Mouse (Mus musculus): ENCODE results near the gene Me1. TPM values are rescaled to one million over a fixed set of nuclear protein-coding genes. Genes with fewer than 3 reads are reported as not detected.

Gene Me1
- polyA plus RNA-seq, 1 experiment = 62.8 TPM

DNA sequence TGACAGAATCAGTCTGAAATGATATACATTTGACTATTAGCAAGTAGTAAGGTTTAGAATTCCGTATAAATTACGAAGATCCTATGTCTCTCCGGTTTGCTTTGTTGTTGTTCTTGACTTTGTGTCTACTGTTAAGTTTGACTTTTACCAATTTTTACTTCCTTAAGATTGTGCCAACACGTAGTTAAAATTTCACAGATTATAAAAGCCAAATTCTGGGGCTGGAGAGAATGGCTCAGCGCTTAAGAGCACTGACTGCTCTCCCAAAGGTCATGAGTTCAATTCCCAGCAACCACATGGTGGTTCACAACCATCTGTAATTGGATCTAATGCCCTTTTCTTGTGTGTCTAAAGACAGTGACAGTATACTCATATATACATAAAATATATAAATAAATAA lies 3.5 kb downstream of the Me1 start:
- H3K4me3 ChIP-seq (replicated peaks; ENCODE audit: extremely low read depth, low read depth, low read length) = no peak overlapping the region
- WGBS = 80% methylated on average over 5 of the region's 5 CpGs
- no peak for DNase-seq

GRCm38 (mm10) chr9:86691101-86691500 lies 4.7 kb downstream of the Me1 start:
- TF ChIP-seq POLR2A (IDR thresholded peaks at IDR 0.05; ENCODE audit: borderline replicate concordance, extremely low read depth, low read depth, low read length) (no peak), CTCF (IDR thresholded peaks at IDR 0.05; ENCODE audit: insufficient read depth, low read length) (no peak)
- Histone ChIP-seq H3K4me3 (replicated peaks; ENCODE audit: extremely low read depth, low read depth, low read length) (no peak overlapping the region), H3K4me1 (ENCODE audit: control insufficient read depth, insufficient read depth, low read length) (peaks cover 3% of the 10 kb centered on the region)
- DNase-seq = no peak
- 96% methylated on average over 3 of the region's 3 CpGs for WGBS

More for the DNA sequence above, 3.5 kb downstream of the Me1 start:
- H3K4me1 ChIP-seq (ENCODE audit: control insufficient read depth, insufficient read depth, low read length) = peaks cover 4% of the 10 kb centered on the region
- no peak for TF ChIP-seq POLR2A (IDR thresholded peaks at IDR 0.05; ENCODE audit: borderline replicate concordance, extremely low read depth, low read depth, low read length)
- TF ChIP-seq CTCF (IDR thresholded peaks at IDR 0.05; ENCODE audit: insufficient read depth, low read length) = no peak

- TF ChIP-seq CTCF (IDR thresholded peaks at IDR 0.05; ENCODE audit: insufficient read depth, low read length) (no peak), POLR2A (IDR thresholded peaks at IDR 0.05; ENCODE audit: borderline replicate concordance, extremely low read depth, low read depth, low read length) (no peak)
- DNase-seq = no peak
- no peak overlapping the region for H3K4me3 ChIP-seq (replicated peaks; ENCODE audit: extremely low read depth, low read depth, low read length)
- H3K4me1 ChIP-seq (ENCODE audit: control insufficient read depth, insufficient read depth, low read length) = no peaks in the 10 kb centered on the region; the same call in 1 of the 2 replicates
- WGBS = 53% methylated on average over 8 of the region's 8 CpGs
Measured at GRCm38 (mm10) chr9:86683713-86684209, 12.0 kb downstream of the Me1 start.

- Histone ChIP-seq H3K4me3 (replicated peaks; ENCODE audit: extremely low read depth, low read depth, low read length) (no peak overlapping the region), H3K4me1 (ENCODE audit: control insufficient read depth, insufficient read depth, low read length) (no peaks in the 10 kb centered on the region; the same call in 1 of the 2 replicates)
- no peak for DNase-seq
- 60% methylated on average over 6 of the region's 6 CpGs for WGBS
- TF ChIP-seq POLR2A (IDR thresholded peaks at IDR 0.05; ENCODE audit: borderline replicate concordance, extremely low read depth, low read depth, low read length) (no peak), CTCF (IDR thresholded peaks at IDR 0.05; ENCODE audit: insufficient read depth, low read length) (no peak)
Measured at GRCm38 (mm10) chr9:86682844-86683243, 12.9 kb downstream of the Me1 start.

GRCm38 (mm10) chr9:86682278-86682677 lies 13.5 kb downstream of the Me1 start:
- TF ChIP-seq CTCF (IDR thresholded peaks at IDR 0.05; ENCODE audit: insufficient read depth, low read length) (no peak), POLR2A (IDR thresholded peaks at IDR 0.05; ENCODE audit: borderline replicate concordance, extremely low read depth, low read depth, low read length) (no peak)
- no peaks in the 10 kb centered on the region; the same call in 1 of the 2 replicates for H3K4me1 ChIP-seq (ENCODE audit: control insufficient read depth, insufficient read depth, low read length)
- 80% methylated on average over 4 of the region's 4 CpGs for WGBS
- DNase-seq = no peak
- no peak overlapping the region for H3K4me3 ChIP-seq (replicated peaks; ENCODE audit: extremely low read depth, low read depth, low read length)

- Histone ChIP-seq H3K4me1 (ENCODE audit: control insufficient read depth, insufficient read depth, low read length) (no peaks in the 10 kb centered on the region; the same call in 1 of the 2 replicates), H3K4me3 (replicated peaks; ENCODE audit: extremely low read depth, low read depth, low read length) (no peak overlapping the region)
- WGBS = 82% methylated on average over 6 of the region's 6 CpGs
- DNase-seq = no peak
- TF ChIP-seq POLR2A (IDR thresholded peaks at IDR 0.05; ENCODE audit: borderline replicate concordance, extremely low read depth, low read depth, low read length) (no peak), CTCF (IDR thresholded peaks at IDR 0.05; ENCODE audit: insufficient read depth, low read length) (no peak)
Measured at GRCm38 (mm10) chr9:86680431-86680830, 15.3 kb downstream of the Me1 start.

DNA sequence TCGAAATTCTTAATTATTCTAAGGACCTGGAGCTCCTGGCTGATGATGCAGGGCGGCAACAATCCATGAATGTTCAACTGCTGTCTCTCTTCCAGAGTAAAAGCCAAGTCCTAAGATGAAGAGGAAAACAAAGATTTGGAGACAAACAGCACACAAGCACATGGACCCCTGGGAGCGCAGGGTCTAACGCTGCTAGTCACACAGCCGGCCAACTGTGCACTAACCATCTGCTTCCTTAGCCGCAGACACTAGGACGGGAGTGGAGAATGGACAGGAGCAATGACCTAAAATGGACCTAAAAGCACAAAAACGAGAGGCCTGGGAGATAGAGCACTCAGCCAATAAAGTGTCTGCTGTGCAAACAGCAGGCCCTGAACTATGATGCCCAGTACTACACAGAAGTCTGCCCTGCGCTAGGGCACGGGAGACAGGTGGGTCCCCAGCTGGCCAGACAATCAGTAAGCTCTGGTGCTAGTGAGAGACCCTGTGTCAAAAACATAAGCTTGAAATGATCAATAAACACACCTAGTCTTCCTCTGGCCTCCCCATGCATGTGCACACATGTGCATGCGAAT lies 15.8 kb downstream of the Me1 start:
- TF ChIP-seq CTCF (IDR thresholded peaks at IDR 0.05; ENCODE audit: insufficient read depth, low read length) (no peak), POLR2A (IDR thresholded peaks at IDR 0.05; ENCODE audit: borderline replicate concordance, extremely low read depth, low read depth, low read length) (no peak)
- Histone ChIP-seq H3K4me1 (ENCODE audit: control insufficient read depth, insufficient read depth, low read length) (no peaks in the 10 kb centered on the region; the same call in 1 of the 2 replicates), H3K4me3 (replicated peaks; ENCODE audit: extremely low read depth, low read depth, low read length) (no peak overlapping the region)
- 83% methylated on average over 11 of the region's 11 CpGs for WGBS
- DNase-seq = no peak

DNA sequence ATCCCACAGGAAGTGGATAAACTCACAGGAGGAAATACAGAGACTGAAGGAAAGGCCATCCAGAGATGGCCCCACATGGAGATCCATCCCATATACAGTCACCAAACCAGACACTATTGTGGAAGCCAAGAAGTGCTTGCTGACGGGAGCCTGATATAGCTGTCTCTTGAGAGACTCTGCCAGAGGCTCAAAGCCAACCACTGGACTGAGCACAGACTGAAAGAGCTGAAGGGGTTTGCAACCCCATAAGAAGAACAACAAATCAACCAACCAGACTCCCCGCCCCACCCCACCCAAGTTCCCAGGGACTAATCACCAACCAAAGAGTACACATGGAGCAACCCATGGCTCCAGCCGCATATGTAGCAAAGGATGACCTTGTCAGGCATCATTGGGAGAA lies 19.5 kb downstream of the Me1 start:
- DNase-seq = no peak
- H3K4me1 ChIP-seq (ENCODE audit: control insufficient read depth, insufficient read depth, low read length) = no peaks in the 10 kb centered on the region
- TF ChIP-seq CTCF (IDR thresholded peaks at IDR 0.05; ENCODE audit: insufficient read depth, low read length) (no peak), POLR2A (IDR thresholded peaks at IDR 0.05; ENCODE audit: borderline replicate concordance, extremely low read depth, low read depth, low read length) (no peak)
- no peak overlapping the region for H3K4me3 ChIP-seq (replicated peaks; ENCODE audit: extremely low read depth, low read depth, low read length)
- 76% methylated on average over 3 of the region's 3 CpGs for WGBS

GRCm38 (mm10) chr9:86675426-86675825 lies 20.3 kb downstream of the Me1 start:
- no peak overlapping the region for H3K4me3 ChIP-seq (replicated peaks; ENCODE audit: extremely low read depth, low read depth, low read length)
- no peaks in the 10 kb centered on the region for H3K4me1 ChIP-seq (ENCODE audit: control insufficient read depth, insufficient read depth, low read length)
- DNase-seq = no peak
- WGBS = 86% methylated on average over 2 of the region's 2 CpGs
- TF ChIP-seq POLR2A (IDR thresholded peaks at IDR 0.05; ENCODE audit: borderline replicate concordance, extremely low read depth, low read depth, low read length) (no peak), CTCF (IDR thresholded peaks at IDR 0.05; ENCODE audit: insufficient read depth, low read length) (no peak)

GRCm38 (mm10) chr9:86672907-86673472 lies 22.8 kb downstream of the Me1 start:
- WGBS = 54% methylated on average over 5 of the region's 5 CpGs
- DNase-seq = no peak
- Histone ChIP-seq H3K4me1 (ENCODE audit: control insufficient read depth, insufficient read depth, low read length) (no peaks in the 10 kb centered on the region), H3K4me3 (replicated peaks; ENCODE audit: extremely low read depth, low read depth, low read length) (no peak overlapping the region)
- TF ChIP-seq POLR2A (IDR thresholded peaks at IDR 0.05; ENCODE audit: borderline replicate concordance, extremely low read depth, low read depth, low read length) (no peak), CTCF (IDR thresholded peaks at IDR 0.05; ENCODE audit: insufficient read depth, low read length) (no peak)
